Mouse (Mus musculus): ENCODE measurements around the gene Tspear. TPM values are rescaled to one million over a fixed set of nuclear protein-coding genes. Genes with fewer than 3 reads are reported as not detected.
"Not testable (repeated sequence)": the region's sequence is repeated elsewhere in the genome, so short reads cannot be mapped to it uniquely, and the experiment has no call there.

The Tspear gene
- polyA plus RNA-seq, 1 experiment from 2014 or later, result 0.77 TPM

GRCm38 (mm10) chr10:77787876-77788275 lies 101.5 kb downstream of the Tspear start, which contains the start of gene Gm7137:
Gene Gm7137, minus strand, starts transcription at chr10:77788200.
- DNase-seq (ENCODE audit: low spot score), result not testable (repeated sequence)

GRCm38 (mm10) chr10:77788621-77789020 lies 102.3 kb downstream of the Tspear start:
- DNase-seq (ENCODE audit: low spot score), result no peak

GRCm38 (mm10) chr10:77794976-77795375 lies 108.6 kb downstream of the Tspear start, which contains the start of gene Gm9639:
Gene Gm9639, minus strand, starts transcription at chr10:77795076.
- no peak for DNase-seq (ENCODE audit: low spot score)

- no peak for DNase-seq (ENCODE audit: low spot score)
Observed at GRCm38 (mm10) chr10:77797677-77798076, 111.3 kb downstream of the Tspear start.

GRCm38 (mm10) chr10:77798164-77798920 lies 112.0 kb downstream of the Tspear start:
- DNase-seq (ENCODE audit: low spot score), result not testable (repeated sequence)

GRCm38 (mm10) chr10:77798921-77799508 lies 112.6 kb downstream of the Tspear start, which contains the start of gene Gm19668:
Gene Gm19668, minus strand, starts transcription at chr10:77799133.
- no peak for DNase-seq (ENCODE audit: low spot score)

GRCm38 (mm10) chr10:77804095-77804494 lies 117.7 kb downstream of the Tspear start:
- no peak for DNase-seq (ENCODE audit: low spot score)

- DNase-seq (ENCODE audit: low spot score), result no peak
Observed at GRCm38 (mm10) chr10:77811743-77812142, 125.4 kb downstream of the Tspear start, which contains the start of gene Gm9507. Gene Gm9507, minus strand, starts transcription at chr10:77811843.

GRCm38 (mm10) chr10:77814382-77814781 lies 128.0 kb downstream of the Tspear start, which contains the start of gene Gm2696:
Gene Gm2696, plus strand, starts transcription at chr10:77814682.
- no peak for DNase-seq (ENCODE audit: low spot score)

GRCm38 (mm10) chr10:77815514-77815913 lies 129.1 kb downstream of the Tspear start:
- DNase-seq (ENCODE audit: low spot score), result peak; percentile 26

GRCm38 (mm10) chr10:77818523-77818922 lies 132.2 kb downstream of the Tspear start:
- no peak for DNase-seq (ENCODE audit: low spot score)

GRCm38 (mm10) chr10:77819203-77819602 lies 132.8 kb downstream of the Tspear start:
- no peak for DNase-seq (ENCODE audit: low spot score)

GRCm38 (mm10) chr10:77826951-77827350 lies 140.6 kb downstream of the Tspear start, which contains the start of gene Krtap10-4:
Gene Krtap10-4, minus strand, starts transcription at chr10:77827095.
- no peak for DNase-seq (ENCODE audit: low spot score)

GRCm38 (mm10) chr10:77835647-77836046 lies 149.3 kb downstream of the Tspear start, which contains the start of gene Krtap10-10:
Gene Krtap10-10, plus strand, starts transcription at chr10:77835947.
- no peak for DNase-seq (ENCODE audit: low spot score)

GRCm38 (mm10) chr10:77839006-77839405 lies 152.6 kb downstream of the Tspear start:
- DNase-seq (ENCODE audit: low spot score), result no peak

GRCm38 (mm10) chr10:77846503-77846902 lies 160.1 kb downstream of the Tspear start, which contains the start of gene Gm36176:
Gene Gm36176, plus strand, starts transcription at chr10:77846803.
- DNase-seq (ENCODE audit: low spot score), result no peak

- no peak for DNase-seq (ENCODE audit: low spot score)
Observed at GRCm38 (mm10) chr10:77846961-77847360, 160.6 kb downstream of the Tspear start.

GRCm38 (mm10) chr10:77847538-77847937 lies 161.2 kb downstream of the Tspear start:
- no peak for DNase-seq (ENCODE audit: low spot score)

- DNase-seq (ENCODE audit: low spot score), result no peak
Observed at GRCm38 (mm10) chr10:77852559-77852958, 166.2 kb downstream of the Tspear start, which contains the start of gene Gm10318. Gene Gm10318, plus strand, starts transcription at chr10:77852859.

GRCm38 (mm10) chr10:77861675-77862074 lies 175.3 kb downstream of the Tspear start, which contains the start of gene Gm3285:
Gene Gm3285, plus strand, starts transcription at chr10:77861975.
- DNase-seq (ENCODE audit: low spot score), result no peak

- peak; percentile 34 for DNase-seq (ENCODE audit: low spot score)
Observed at GRCm38 (mm10) chr10:77864067-77864761, 177.8 kb downstream of the Tspear start.

All from thymus, postnatal 0 days (tissue).